Mouse (Mus musculus) gastrocnemius, adult 2 months (tissue): ENCODE results near the gene Olfr669. TPM values are rescaled to one million over a fixed set of nuclear protein-coding genes. Genes with fewer than 3 reads are reported as not detected.
"Not testable (repeated sequence)": the region's sequence is repeated elsewhere in the genome, so short reads cannot be mapped to it uniquely, and the experiment has no call there.

ENCODE experiments used
- DNase-seq: peaks from one replicate; pipeline ENCODE4 v3.0.0; 2022
- H3K27ac ChIP-seq: fragments of 200-600 bp; 2 replicates; pipeline ENCODE4 v1.8.1; 2022; ENCODE audit warnings: mild to moderate bottlenecking
- H3K4me3 ChIP-seq: fragments of 200-600 bp; 2 replicates; pipeline ENCODE4 v1.8.1; 2022; ENCODE audit warnings: mild to moderate bottlenecking, moderate library complexity
- CTCF ChIP-seq: fragments of 200-600 bp; IDR thresholded peaks from 2 replicates; pipeline ENCODE4 v1.8.1; 2022; ENCODE audit warnings: antibody characterized with exemption, mild to moderate bottlenecking, moderate library complexity
- intact Hi-C: fragments of 180-260 bp; cut with DNase I; formaldehyde crosslinking; loops from one replicate; pipeline ENCODE4 v1.15.1; 2025
- long read RNA-seq, 2 experiments: library from polyadenylated mRNA; stranded (forward); transcript quantifications; one replicate each; pipeline ENCODE4 v2.0.0; 2021
- total RNA-seq, 2 experiments: library from RNA; stranded (reverse); gene quantifications; 2 replicates each; pipeline ENCODE4 v1.2.3; 2021

Gene Olfr669
- not detected for total RNA-seq
- long read RNA-seq, experiment 1: 0 reads
- long read RNA-seq, experiment 2: 0 reads

- no peak for DNase-seq
- H3K4me3 ChIP-seq: no peak within 1 kb of the TSS
- no peak for TF ChIP-seq CTCF
- intact Hi-C loops: no loop called here
- no peak within 1 kb of the TSS for H3K27ac ChIP-seq
These were observed at the start of gene Olfr669 for GRCm38 (mm10) chr7:104933940-104934339. Gene Olfr669 (plus strand): TSS chr7:104934240.

DNA sequence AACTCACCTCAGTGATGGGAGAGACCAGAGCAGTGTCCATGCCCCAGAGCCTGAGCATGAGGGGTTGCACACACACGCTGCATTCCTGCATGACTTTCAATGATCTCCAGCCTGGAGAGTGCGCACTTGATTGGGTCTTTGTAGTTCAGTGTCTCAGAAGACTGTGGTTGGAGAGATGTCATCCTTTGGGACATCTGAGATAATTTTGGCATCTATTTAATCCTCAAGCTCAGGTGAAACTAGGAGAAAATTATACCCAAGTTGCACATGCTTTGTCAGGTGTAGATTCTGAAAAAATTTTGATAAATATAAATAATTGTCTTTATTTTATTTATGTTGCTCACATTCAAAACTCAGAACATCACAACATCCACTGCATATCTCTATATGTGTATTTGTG lies 38.2 kb upstream of the Olfr669 start, which contains the start of gene Olfr666:
Gene Olfr666 (minus strand): TSS at position 101 of the 400 bp plus-strand sequence.
- TF ChIP-seq CTCF: no peak
- H3K4me3 ChIP-seq: no peak within 1 kb of the TSS
- no peak within 1 kb of the TSS for H3K27ac ChIP-seq
- intact Hi-C loops: no loop called here
- DNase-seq: no peak

DNA sequence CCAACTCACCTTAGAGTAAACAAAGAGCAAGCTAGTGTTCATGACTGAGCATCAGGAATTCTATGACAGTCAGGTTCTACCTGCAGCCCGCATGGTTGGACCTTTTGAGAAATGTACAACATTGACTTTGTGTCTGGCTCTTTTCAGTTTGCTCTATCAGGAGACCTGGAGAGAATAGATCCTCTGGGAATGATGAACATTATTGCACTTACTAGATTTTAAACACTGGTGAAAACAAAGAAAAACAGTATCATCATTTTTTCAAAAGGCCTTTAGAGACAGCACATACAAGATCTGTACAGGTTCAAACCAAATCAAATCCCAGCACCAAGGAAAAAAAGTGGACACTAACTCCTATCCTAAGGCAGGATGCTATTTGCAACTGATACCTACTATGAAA lies 12.7 kb upstream of the Olfr669 start, which contains the start of gene Olfr667:
Gene Olfr667 (minus strand): TSS at position 101 of the 400 bp plus-strand sequence.
- no peak for TF ChIP-seq CTCF
- Histone ChIP-seq H3K27ac (no peak within 1 kb of the TSS), H3K4me3 (no peak within 1 kb of the TSS)
- intact Hi-C loops: no loop called here
- no peak for DNase-seq

- Histone ChIP-seq H3K4me3 (no peak within 1 kb of the TSS), H3K27ac (no peak within 1 kb of the TSS)
- no peak for DNase-seq
- intact Hi-C loops: no loop called here
- no peak for TF ChIP-seq CTCF
These were observed 6.1 kb upstream of the Olfr669 start, which contains the start of gene Olfr668 for GRCm38 (mm10) chr7:104927957-104928356. Gene Olfr668 (minus strand): TSS chr7:104928057.

DNA sequence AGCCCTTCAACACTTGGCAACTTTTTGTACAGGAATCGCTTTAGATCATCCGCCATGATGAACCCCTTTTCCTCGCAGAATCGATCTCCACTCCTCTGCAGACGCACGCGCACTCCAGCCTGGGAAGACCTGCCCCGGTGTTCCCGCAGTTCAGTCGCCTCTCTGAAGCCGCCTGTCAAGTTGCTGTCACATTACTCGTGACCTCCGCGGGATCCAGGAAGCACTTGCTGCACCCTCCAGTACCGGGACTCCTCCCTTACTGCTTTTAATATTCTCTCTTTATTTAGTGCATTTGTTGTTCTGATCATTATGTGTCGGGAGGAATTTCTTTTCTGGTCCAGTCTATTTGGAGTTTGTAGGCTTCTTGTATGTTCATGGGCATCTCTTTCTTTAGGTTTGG lies 16.2 kb downstream of the Olfr669 start:
- intact Hi-C loops, H3K27ac ChIP-seq: not testable (repeated sequence)

GRCm38 (mm10) chr7:104962520-104962919 lies 28.5 kb downstream of the Olfr669 start, which contains the start of gene Olfr670:
Gene Olfr670 (minus strand): TSS chr7:104962620.
- Histone ChIP-seq H3K27ac (no peak within 1 kb of the TSS), H3K4me3 (no peak within 1 kb of the TSS)
- TF ChIP-seq CTCF: no peak
- DNase-seq: no peak
- intact Hi-C loops: no loop called here

More for the DNA sequence above, 16.2 kb downstream of the Olfr669 start:
- H3K4me3 ChIP-seq, DNase-seq: not testable (repeated sequence)

DNA sequence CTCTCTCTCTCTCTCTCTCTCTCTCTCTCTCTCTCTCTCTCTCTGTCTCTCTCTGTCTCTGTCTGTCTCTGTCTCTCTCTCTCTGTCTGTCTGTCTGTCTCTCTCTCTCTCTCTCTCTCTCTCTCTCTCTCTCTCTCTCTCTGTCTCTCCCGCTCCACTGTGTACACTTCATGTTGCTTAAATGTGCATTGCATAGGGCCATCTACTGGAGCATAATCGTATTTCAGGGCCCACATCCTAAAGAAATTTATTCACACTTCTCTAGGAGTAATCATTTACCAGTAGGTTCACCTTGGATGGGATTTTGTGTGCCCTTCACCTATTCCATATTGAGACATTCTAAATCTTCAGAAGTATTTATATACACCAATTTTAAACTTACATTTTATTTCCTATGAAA lies 38.5 kb downstream of the Olfr669 start:
- H3K4me3 ChIP-seq, intact Hi-C loops, H3K27ac ChIP-seq, DNase-seq: not testable (repeated sequence)

DNA sequence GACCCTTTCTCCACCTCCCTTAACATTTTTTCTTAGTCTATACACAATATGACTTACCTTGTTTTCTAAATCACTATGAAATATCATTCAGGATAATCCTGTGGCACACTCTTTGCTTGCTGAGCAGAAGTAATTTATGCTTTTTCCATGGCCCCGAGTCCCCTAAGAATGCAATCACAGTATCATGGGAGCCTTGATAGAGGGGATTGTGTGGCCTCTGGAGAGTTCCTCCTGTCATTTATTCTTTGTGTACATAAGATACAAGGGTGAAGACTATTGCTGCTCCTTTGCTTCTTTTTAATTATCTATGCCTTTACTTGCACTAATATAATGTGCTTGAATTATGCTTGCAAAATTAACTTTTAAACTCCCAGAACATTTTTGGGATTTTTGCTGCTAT lies 45.0 kb downstream of the Olfr669 start, which contains the start of gene Olfr671:
Gene Olfr671 (minus strand): TSS at position 101 of the 400 bp plus-strand sequence.
- no peak for TF ChIP-seq CTCF
- intact Hi-C loops: no loop called here
- Histone ChIP-seq H3K27ac (no peak within 1 kb of the TSS), H3K4me3 (no peak within 1 kb of the TSS)
- DNase-seq: no peak

Other genes starting within 250 kb of the Olfr669 start
- not detected for gene Olfr661, start 247.7 kb upstream of the Olfr669 start, total RNA-seq
- gene Usp17le, start 156.8 kb upstream of the Olfr669 start, total RNA-seq: not detected
- gene Usp17lb, start 91.6 kb upstream of the Olfr669 start, total RNA-seq: not detected
- not detected for gene Usp17la, start 77.2 kb upstream of the Olfr669 start, total RNA-seq
- gene Olfr665, start 56.2 kb upstream of the Olfr669 start, total RNA-seq: not detected
- gene Olfr666, start 38.3 kb upstream of the Olfr669 start, total RNA-seq: not detected
- not detected for gene Olfr667, start 12.8 kb upstream of the Olfr669 start, total RNA-seq
- gene Olfr668, start 6.2 kb upstream of the Olfr669 start, total RNA-seq: not detected
- gene Olfr670, start 28.4 kb downstream of the Olfr669 start, total RNA-seq: not detected
- gene Olfr671, start 44.9 kb downstream of the Olfr669 start, total RNA-seq: not detected
- gene Olfr672, start 67.8 kb downstream of the Olfr669 start, total RNA-seq: not detected
- gene Olfr675, start 94.2 kb downstream of the Olfr669 start, total RNA-seq: not detected
- not detected for gene Olfr676, start 98.5 kb downstream of the Olfr669 start, total RNA-seq
- not detected for gene Olfr677, start 117.1 kb downstream of the Olfr669 start, total RNA-seq
- not detected for gene Olfr678, start 130.2 kb downstream of the Olfr669 start, total RNA-seq
- gene Olfr679, start 147.0 kb downstream of the Olfr669 start, total RNA-seq: not detected
- gene Olfr680-ps1, start 158.6 kb downstream of the Olfr669 start, total RNA-seq: not detected
- gene Olfr681, start 182.6 kb downstream of the Olfr669 start, total RNA-seq: not detected
- gene Olfr683, start 212.8 kb downstream of the Olfr669 start, total RNA-seq: not detected
- not detected for gene Olfr684, start 229.4 kb downstream of the Olfr669 start, total RNA-seq